In genomic region chr5:53525305-53526069, GRCm38 (mm10) we compare ENCODE assay signal across 9 mouse cellular contexts. TPM values are rescaled to one million over a fixed set of nuclear protein-coding genes. Genes with fewer than 3 reads are reported as not detected.
DNase-seq lines count a peak whose midpoint lies in the region; ATAC-seq and TF ChIP-seq lines count a peak whose summit lies in the region.
"Had no signal": no experiment of that assay in that cellular context is flagged by ENCODE, and none has a peak within 500 bp of the region (broad histone marks: within the 10 kb centered on the region; RNA-seq: fewer than 3 reads in every experiment).

No protein-coding gene starts in this region.

- no peaks in the 10 kb centered on the region for H3K36me3 ChIP-seq in hindbrain, postnatal 0 days (ENCODE audit: insufficient read depth, low read length)
- no peaks in the 10 kb centered on the region for H3K36me3 ChIP-seq in midbrain, embryonic 12.5 days

- peaks cover 12% of the 10 kb centered on the region; the same call in 1 of the 2 replicates for H3K4me1 ChIP-seq in hindbrain, postnatal 0 days (ENCODE audit: insufficient read depth, low read length)
- H3K4me1 ChIP-seq in midbrain, embryonic 12.5 days: peaks cover 18% of the 10 kb centered on the region

- peak; percentile 62 for DNase-seq in R1 (ENCODE audit: low read depth, low spot score)
- peak; percentile 37 for DNase-seq in embryo, embryonic 9.5 days (ENCODE audit: extremely low spot score)
- DNase-seq in hindbrain, postnatal 0 days (ENCODE audit: low spot score): peak; percentile 61
- DNase-seq in adrenal gland, postnatal 14 days: no peak
- no peak for DNase-seq in thymus, postnatal 4 days
- DNase-seq in heart, adult 8-10 months (ENCODE audit: low spot score): no peak

- TF ChIP-seq CTCF in hindbrain, postnatal 0 days (IDR thresholded peaks at IDR 0.05; ENCODE audit: low read depth): no peak

- H3K4me3 ChIP-seq in hindbrain, postnatal 0 days (ENCODE audit: low read length): no peak overlapping the region
- H3K4me3 ChIP-seq in midbrain, embryonic 12.5 days: peak overlapping the region; percentile 18; the same call in 1 of the 2 replicates
- H3K4me3 ChIP-seq: megakaryocyte, embryonic 14.5 days had no signal

- peak overlapping the region; percentile 49; the same call in 1 of the 2 replicates for H3K27ac ChIP-seq in hindbrain, postnatal 0 days
- peak overlapping the region; percentile 78 for H3K27ac ChIP-seq in midbrain, embryonic 12.5 days (replicated peaks)

- no peak overlapping the region for H3K9ac ChIP-seq in hindbrain, postnatal 0 days (replicated peaks; ENCODE audit: low read length)
- peak overlapping the region; percentile 43 for H3K9ac ChIP-seq in midbrain, embryonic 12.5 days (replicated peaks)

- H3K9me3 ChIP-seq in hindbrain, postnatal 0 days (ENCODE audit: low read length): no peaks in the 10 kb centered on the region
- no peaks in the 10 kb centered on the region for H3K9me3 ChIP-seq in midbrain, embryonic 12.5 days
- H3K9me3 ChIP-seq: megakaryocyte, embryonic 14.5 days had no signal

- WGBS in hindbrain, postnatal 0 days: 13% methylated on average over 20 of the region's 20 CpGs
- 23% methylated on average over 20 of the region's 20 CpGs for WGBS in midbrain, embryonic 12.5 days

- H3K4me2 ChIP-seq in hindbrain, postnatal 0 days (ENCODE audit: low read depth, low read length): peak overlapping the region; percentile 32
- H3K4me2 ChIP-seq in midbrain, embryonic 12.5 days (replicated peaks): peak overlapping the region; percentile 47

- H3K27me3 ChIP-seq in hindbrain, postnatal 0 days (ENCODE audit: insufficient read depth, low read length): no peaks in the 10 kb centered on the region
- no peaks in the 10 kb centered on the region for H3K27me3 ChIP-seq in midbrain, embryonic 12.5 days
- H3K27me3 ChIP-seq: megakaryocyte, embryonic 14.5 days had no signal

- peak; percentile 78 for ATAC-seq in hindbrain, postnatal 0 days
- ATAC-seq in midbrain, embryonic 12.5 days (ENCODE audit: low FRiP score, low read depth): peak; percentile 85
- no peak for ATAC-seq in activated CD4-positive, CD25-positive, alpha-beta regulatory T cell, adult 4 months

RNA-seq across cellular contexts. Expression of gene Rbpj, which starts 59.5 kb away (rescaled TPM):
- 22.4 and 26.6 TPM in 2 replicates for total RNA-seq in hindbrain, postnatal 0 days (2014; rRNA removed)
- polyA plus RNA-seq in hindbrain, postnatal 0 days (2015; fragmentation: Nextera tagmentation; extraction: Ambion mirVana): 16.7 and 17.6 TPM in 2 replicates
- polyA plus RNA-seq in midbrain, embryonic 12.5 days (2016; fragmentation: Nextera tagmentation; extraction: Ambion mirVana): 65.5 and 70.2 TPM in 2 replicates
- 31.4 and 36.2 TPM in 2 replicates for total RNA-seq in adrenal gland, postnatal 14 days (2021)
- total RNA-seq in heart, adult 8-10 months (2022): 10 to 100 TPM; 23.6 to 26.3 (median 25.9) TPM
- 10 to 100 TPM; 41.3 to 45.6 TPM for polyA plus RNA-seq in activated CD4-positive, CD25-positive, alpha-beta regulatory T cell, adult 4 months (2017; shearing (Covaris generic))

Comparison
In these comparisons a context has a peak if more than half of its experiments do, and no peak if none do; other contexts are left out.
1. DNase-seq: peak in R1 (single experiment), embryo, embryonic 9.5 days (single experiment) and hindbrain, postnatal 0 days (single experiment); none in adrenal gland, postnatal 14 days (single experiment), thymus, postnatal 4 days (single experiment) and heart, adult 8-10 months (single experiment).